Mouse (Mus musculus) thymus, postnatal 10 days (tissue): ENCODE results near the gene Gm49366.
"Not testable (repeated sequence)": the region's sequence is repeated elsewhere in the genome, so short reads cannot be mapped to it uniquely, and the experiment has no call there.

Source experiments
- DNase-seq, 2 experiments: peaks; one replicate each; pipeline ENCODE4 v3.0.0; 2021; ENCODE audit warnings: low spot score in 2 of 2

Gm49366 gene

GRCm38 (mm10) chr12:84032854-84033253, 5.9 kb upstream of the Gm49366 start:
- DNase-seq = no peak

GRCm38 (mm10) chr12:84033302-84033701, 5.4 kb upstream of the Gm49366 start:
- DNase-seq = not testable (repeated sequence)

- DNase-seq = no peak
These were observed 4.6 kb upstream of the Gm49366 start for GRCm38 (mm10) chr12:84034108-84034507.

GRCm38 (mm10) chr12:84038241-84038640, 494 bp upstream of the Gm49366 start, which contains the start of gene Acot4:
Gene Acot4 (plus strand): TSS chr12:84038379.
- not testable (repeated sequence) for DNase-seq

- DNase-seq = no peak
These were observed 3.5 kb downstream of the Gm49366 start for GRCm38 (mm10) chr12:84042248-84042647.

- no peak for DNase-seq
These were observed 5.3 kb downstream of the Gm49366 start for GRCm38 (mm10) chr12:84044045-84044444.

GRCm38 (mm10) chr12:84046906-84047305, 8.2 kb downstream of the Gm49366 start:
- DNase-seq = no peak

- DNase-seq = not testable (repeated sequence)
These were observed 12.0 kb downstream of the Gm49366 start for GRCm38 (mm10) chr12:84050744-84051143.

GRCm38 (mm10) chr12:84051937-84052474, 13.3 kb downstream of the Gm49366 start, which contains the start of gene Acot3:
Gene Acot3 (plus strand): TSS chr12:84052144.
- DNase-seq = no peak

GRCm38 (mm10) chr12:84052609-84053008, 13.9 kb downstream of the Gm49366 start:
- no peak for DNase-seq

GRCm38 (mm10) chr12:84053173-84053572, 14.4 kb downstream of the Gm49366 start:
- no peak for DNase-seq

- no peak for DNase-seq
These were observed 15.1 kb downstream of the Gm49366 start for GRCm38 (mm10) chr12:84053679-84054391.

- DNase-seq = peak in 1 of 2 experiments; percentile 39
These were observed 22.2 kb downstream of the Gm49366 start for GRCm38 (mm10) chr12:84060946-84061345.

GRCm38 (mm10) chr12:84062336-84062735, 23.6 kb downstream of the Gm49366 start:
- no peak for DNase-seq

- DNase-seq = peak in 1 of 2 experiments; percentile 14
These were observed 24.5 kb downstream of the Gm49366 start for GRCm38 (mm10) chr12:84063228-84063627.

- no peak for DNase-seq
These were observed 25.1 kb downstream of the Gm49366 start for GRCm38 (mm10) chr12:84063833-84064232.

GRCm38 (mm10) chr12:84064621-84065020, 25.9 kb downstream of the Gm49366 start:
- DNase-seq = no peak

- DNase-seq = no peak
These were observed 29.0 kb downstream of the Gm49366 start for GRCm38 (mm10) chr12:84067752-84068151.

- DNase-seq = no peak
These were observed 29.6 kb downstream of the Gm49366 start for GRCm38 (mm10) chr12:84068296-84068695.

GRCm38 (mm10) chr12:84068986-84069385, 30.3 kb downstream of the Gm49366 start, which contains the start of gene Acot5:
Gene Acot5 (plus strand): TSS chr12:84069325.
- no peak for DNase-seq

GRCm38 (mm10) chr12:84069582-84069981, 30.8 kb downstream of the Gm49366 start:
- DNase-seq = peak in 1 of 2 experiments; percentile 12

- no peak for DNase-seq
These were observed 33.0 kb downstream of the Gm49366 start for GRCm38 (mm10) chr12:84071696-84072095.

- DNase-seq = no peak
These were observed 38.7 kb downstream of the Gm49366 start for GRCm38 (mm10) chr12:84077371-84077990.
